In genomic region chr14:54597084-54597483, GRCm38 (mm10) we compare ENCODE assay signal across 18 mouse cellular contexts. TPM values are rescaled to one million over a fixed set of nuclear protein-coding genes. Genes with fewer than 3 reads are reported as not detected.
DNase-seq lines count a peak whose midpoint lies in the region; ATAC-seq and TF ChIP-seq lines count a peak whose summit lies in the region.
"Had no signal": no experiment of that assay in that cellular context is flagged by ENCODE, and none has a peak within 500 bp of the region (broad histone marks: within the 10 kb centered on the region; RNA-seq: fewer than 3 reads in every experiment).

No protein-coding gene starts in this region.

- no peak for ATAC-seq in hindbrain, embryonic 14.5 days (ENCODE audit: low FRiP score)
- ATAC-seq: forebrain, embryonic 14.5 days had no signal

- TF ChIP-seq CTCF in left cerebral cortex, adult 2 months (IDR thresholded peaks at IDR 0.05): peak; percentile 48
- TF ChIP-seq CTCF in embryonic fibroblast, embryonic 13.5 days (IDR thresholded peaks at IDR 0.05; ENCODE audit: borderline replicate concordance, insufficient read depth, low read length): 0 out of 2 replicates have a peak, but pooled peaks have one; percentile 14

- intact Hi-C loops in left cerebral cortex, adult 2 months (cut with DNase I): no loop called here

- DNase-seq in left cerebral cortex, adult 2 months (ENCODE audit: extremely low spot score in 1 of 2, low spot score in 2 of 2): no peak
- DNase-seq in left cerebral cortex, adult 9 months (ENCODE audit: low spot score in 2 of 2): no peak
- peak; percentile 29 for DNase-seq in A20 (ENCODE audit: low read depth, low spot score)
- DNase-seq in B cell, adult 2 months: peak; percentile 42 to 50
- DNase-seq in adrenal gland, adult 18-20 months (ENCODE audit: low spot score in 2 of 2): no peak
- no peak for DNase-seq in adrenal gland, postnatal 4 days (ENCODE audit: low spot score in 2 of 2)
- no peak for DNase-seq in hindbrain, embryonic 14.5 days (ENCODE audit: low spot score)
- DNase-seq: adrenal gland, postnatal 25 days; cerebellum, adult 9-11 months; heart, postnatal 4 days; kidney, postnatal 10 days; liver, embryonic 13.5 days had no signal

- H3K36me3 ChIP-seq in hindbrain, embryonic 14.5 days (replicated peaks; ENCODE audit: control insufficient read depth, insufficient read depth): no peaks in the 10 kb centered on the region; the same call in 1 of the 2 replicates

- no peak overlapping the region for H3K9ac ChIP-seq in hindbrain, embryonic 14.5 days
- H3K9ac ChIP-seq: embryonic facial prominence, embryonic 12.5 days; liver, embryonic 13.5 days; midbrain, embryonic 12.5 days had no signal

- H3K9me3 ChIP-seq in hindbrain, embryonic 14.5 days (ENCODE audit: control insufficient read depth, low read length): no peaks in the 10 kb centered on the region
- H3K9me3 ChIP-seq: embryonic facial prominence, embryonic 12.5 days; liver, embryonic 13.5 days; midbrain, embryonic 12.5 days had no signal

- 82% methylated on average over 7 of the region's 7 CpGs for WGBS in hindbrain, embryonic 14.5 days

- H3K27me3 ChIP-seq in hindbrain, embryonic 14.5 days (ENCODE audit: control insufficient read depth, insufficient read depth, low read length): no peaks in the 10 kb centered on the region
- H3K27me3 ChIP-seq: embryonic facial prominence, embryonic 12.5 days; liver, embryonic 13.5 days; midbrain, embryonic 12.5 days; Patski had no signal

- no peak overlapping the region for H3K4me2 ChIP-seq in hindbrain, embryonic 14.5 days (replicated peaks)
- H3K4me2 ChIP-seq: embryonic facial prominence, embryonic 12.5 days; liver, embryonic 13.5 days; midbrain, embryonic 12.5 days had no signal

- H3K4me3 ChIP-seq in left cerebral cortex, adult 2 months: no peak overlapping the region
- no peak overlapping the region for H3K4me3 ChIP-seq in embryonic fibroblast, embryonic 13.5 days (ENCODE audit: insufficient read depth, low read length)
- no peak overlapping the region for H3K4me3 ChIP-seq in hindbrain, embryonic 14.5 days (replicated peaks; ENCODE audit: low read length)
- H3K4me3 ChIP-seq: embryonic facial prominence, embryonic 12.5 days; liver, embryonic 13.5 days; midbrain, embryonic 12.5 days had no signal

- no peak overlapping the region for H3K27ac ChIP-seq in left cerebral cortex, adult 2 months
- H3K27ac ChIP-seq in embryonic fibroblast, embryonic 13.5 days (ENCODE audit: insufficient read depth, low read length): no peak overlapping the region
- H3K27ac ChIP-seq in hindbrain, embryonic 14.5 days: no peak overlapping the region
- H3K27ac ChIP-seq: embryonic facial prominence, embryonic 12.5 days; liver, embryonic 13.5 days; midbrain, embryonic 12.5 days had no signal

- TF ChIP-seq POLR2A in embryonic fibroblast, embryonic 13.5 days (IDR thresholded peaks at IDR 0.05; ENCODE audit: low read depth, low read length): no peak

- H3K4me1 ChIP-seq in embryonic fibroblast, embryonic 13.5 days (ENCODE audit: control insufficient read depth, insufficient read depth, low read length): no peaks in the 10 kb centered on the region
- H3K4me1 ChIP-seq in hindbrain, embryonic 14.5 days (replicated peaks; ENCODE audit: control insufficient read depth, insufficient read depth, low read length): no peaks in the 10 kb centered on the region
- H3K4me1 ChIP-seq: embryonic facial prominence, embryonic 12.5 days had no signal

RNA-seq across cellular contexts. Expression of gene 4931414P19Rik, which starts 8.7 kb away (rescaled TPM):
- 1 to 10 TPM; 8.3 to 9.0 TPM for total RNA-seq in left cerebral cortex, adult 2 months (2021)
- polyA plus RNA-seq in embryonic fibroblast, embryonic 13.5 days (2011; ENCODE audit: insufficient read length, low read depth, missing spikeins): 3.6 and 4.8 TPM in 2 replicates
- 1 to 10 TPM; 2.7 to 6.5 TPM for total RNA-seq in adrenal gland, adult 18-20 months (2021)
- 1 to 10 TPM; 6.4 to 7.8 TPM for total RNA-seq in adrenal gland, postnatal 4 days (2021)
- polyA plus RNA-seq in hindbrain, embryonic 14.5 days (2014; fragmentation: Nextera tagmentation; extraction: Ambion mirVana): 3.1 and 3.7 TPM in 2 replicates

RNA-seq across cellular contexts. Expression of gene Ajuba, which starts 19.7 kb away (rescaled TPM):
- total RNA-seq in left cerebral cortex, adult 2 months (2021): 1 to 10 TPM; 1.3 to 2.8 TPM
- polyA plus RNA-seq in embryonic fibroblast, embryonic 13.5 days (2011; ENCODE audit: insufficient read length, low read depth, missing spikeins): 39.4 and 44.3 TPM in 2 replicates
- 10 to 100 TPM; 20.5 to 26.0 TPM for total RNA-seq in adrenal gland, adult 18-20 months (2021)
- total RNA-seq in adrenal gland, postnatal 4 days (2021): 10 to 100 TPM; 27.3 to 27.5 TPM
- polyA plus RNA-seq in hindbrain, embryonic 14.5 days (2014; fragmentation: Nextera tagmentation; extraction: Ambion mirVana): 3.2 and 5.0 TPM in 2 replicates

RNA-seq across cellular contexts. Expression of gene Psmb5, which starts 20.7 kb away (rescaled TPM):
- 100 to 1,000 TPM; 166 to 167 TPM for total RNA-seq in left cerebral cortex, adult 2 months (2021)
- 147 and 178 TPM in 2 replicates for polyA plus RNA-seq in embryonic fibroblast, embryonic 13.5 days (2011; ENCODE audit: insufficient read length, low read depth, missing spikeins)
- 100 to 1,000 TPM; 273 to 381 TPM for total RNA-seq in adrenal gland, adult 18-20 months (2021)
- total RNA-seq in adrenal gland, postnatal 4 days (2021): 100 to 1,000 TPM; 219 to 220 TPM
- polyA plus RNA-seq in hindbrain, embryonic 14.5 days (2014; fragmentation: Nextera tagmentation; extraction: Ambion mirVana): 422 and 425 TPM in 2 replicates

RNA-seq across cellular contexts. Expression of gene Psmb11, which starts 24.1 kb away (rescaled TPM):
- not detected for total RNA-seq in left cerebral cortex, adult 2 months (2021)
- not detected in 2 replicates for polyA plus RNA-seq in embryonic fibroblast, embryonic 13.5 days (2011; ENCODE audit: insufficient read length, low read depth, missing spikeins)
- total RNA-seq in adrenal gland, adult 18-20 months (2021): not detected
- not detected for total RNA-seq in adrenal gland, postnatal 4 days (2021)
- polyA plus RNA-seq in hindbrain, embryonic 14.5 days (2014; fragmentation: Nextera tagmentation; extraction: Ambion mirVana): 0.16 TPM in 1 of 2 replicates, not detected in the other
- total RNA-seq: adrenal gland, postnatal 25 days; gastrocnemius, postnatal 4 days; heart, postnatal 4 days had no signal
- polyA plus RNA-seq: forebrain, embryonic 14.5 days; liver, embryonic 13.5 days; midbrain, embryonic 12.5 days had no signal

RNA-seq across cellular contexts. Expression of gene Haus4, which starts 42.7 kb away (rescaled TPM):
- 1 to 10 TPM; 2.2 to 2.7 TPM for total RNA-seq in left cerebral cortex, adult 2 months (2021)
- 21.4 and 33.1 TPM in 2 replicates for polyA plus RNA-seq in embryonic fibroblast, embryonic 13.5 days (2011; ENCODE audit: insufficient read length, low read depth, missing spikeins)
- total RNA-seq in adrenal gland, adult 18-20 months (2021): 10 to 100 TPM; 11.2 to 18.9 TPM
- total RNA-seq in adrenal gland, postnatal 4 days (2021): 10 to 100 TPM; 45.6 to 52.5 TPM
- 15.3 and 15.7 TPM in 2 replicates for polyA plus RNA-seq in hindbrain, embryonic 14.5 days (2014; fragmentation: Nextera tagmentation; extraction: Ambion mirVana)

Comparison
In these comparisons a context has a peak if more than half of its experiments do, and no peak if none do; other contexts are left out.
1. DNase-seq: peak in A20 (single experiment) and B cell, adult 2 months (2 of 2); none in left cerebral cortex, adult 2 months (0 of 2), left cerebral cortex, adult 9 months (0 of 2), adrenal gland, adult 18-20 months (0 of 2), adrenal gland, postnatal 4 days (0 of 2) and hindbrain, embryonic 14.5 days (single experiment).
2. RNA of gene Ajuba, which starts 19.7 kb away (total RNA-seq): 27.3 to 27.5 TPM in adrenal gland, postnatal 4 days and 20.5 to 26.0 TPM in adrenal gland, adult 18-20 months; 1.3 to 2.8 TPM in left cerebral cortex, adult 2 months; every median in the first group is over 4 times any median in the second.